Mouse (Mus musculus) inflammation-experienced regulatory T-cells (primary cell): ENCODE measurements around the gene Olfr1233. TPM values are rescaled to one million over a fixed set of nuclear protein-coding genes. Genes with fewer than 3 reads are reported as not detected.

ENCODE experiments used
- polyA plus RNA-seq, 2 experiments: library from polyadenylated mRNA; unstranded; fragments of 100-300 nt; shearing (Covaris generic); gene quantifications; one replicate each; pipeline ENCODE4 v1.2.1; 2017

Olfr1233 gene
- polyA plus RNA-seq = under 1 TPM; 0.06 to 0.67 TPM

DNA sequence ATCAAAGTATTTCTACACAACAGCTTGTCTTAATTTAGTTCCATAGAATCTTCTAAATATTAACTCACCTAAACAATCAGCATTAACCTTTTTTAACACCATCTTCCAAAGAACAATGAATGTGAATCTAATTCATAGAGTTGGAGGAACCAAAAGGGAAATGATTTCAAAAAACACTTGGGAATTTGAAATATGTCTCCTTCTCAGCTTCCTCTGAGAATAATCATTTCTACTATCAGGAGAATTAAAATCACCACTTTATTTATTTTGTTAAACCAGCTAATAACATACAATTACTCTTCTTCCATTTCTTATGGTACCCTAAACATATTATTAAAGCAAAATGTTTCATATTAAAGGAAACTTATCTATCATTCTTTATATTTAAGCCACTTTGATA is at the start of gene Olfr1233:
Olfr1233 (minus strand) TSS at position 101 of the 400 bp plus-strand sequence.

DNA sequence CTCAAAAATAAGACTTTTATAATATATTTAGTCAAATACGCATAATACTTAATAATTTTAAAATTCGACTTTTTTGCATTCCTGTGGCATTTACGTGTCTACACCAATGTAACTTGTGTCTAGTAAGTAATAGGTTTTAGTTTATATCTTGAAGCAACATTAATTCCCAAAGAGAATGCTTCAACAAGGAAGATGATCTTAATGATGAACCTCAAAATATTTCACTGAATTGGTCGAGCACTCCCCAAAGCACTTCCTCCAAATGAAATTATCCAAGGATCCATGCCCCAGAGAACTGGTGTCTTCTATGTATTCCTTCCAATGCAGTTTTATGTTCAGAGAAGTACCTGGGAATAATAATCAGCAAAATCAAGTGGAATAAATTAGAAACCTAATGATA is 22.6 kb upstream of the Olfr1233 start, which contains the start of gene Olfr1234:
Olfr1234 (minus strand) TSS at position 101 of the 400 bp plus-strand sequence.

DNA sequence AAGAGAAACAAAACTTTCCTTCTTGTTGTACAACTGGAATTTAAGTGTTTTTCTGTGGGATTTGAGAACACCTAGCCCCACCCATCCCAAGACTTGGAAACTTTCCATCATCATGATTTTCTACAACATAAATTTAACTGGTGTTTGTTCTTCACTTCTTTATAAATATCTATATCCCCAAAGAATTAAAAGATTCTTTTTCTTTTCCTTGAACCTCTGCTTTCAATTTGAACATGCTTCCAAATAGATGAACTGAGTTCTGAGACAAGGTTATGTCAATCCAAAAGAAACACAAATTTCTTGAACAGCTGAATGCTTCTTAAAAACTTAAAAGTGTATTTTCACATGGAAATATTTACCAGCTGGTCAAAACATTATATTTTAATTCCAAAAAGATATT is 12.6 kb downstream of the Olfr1233 start, which contains the start of gene Olfr1232:
Olfr1232 (minus strand) TSS at position 101 of the 400 bp plus-strand sequence.

DNA sequence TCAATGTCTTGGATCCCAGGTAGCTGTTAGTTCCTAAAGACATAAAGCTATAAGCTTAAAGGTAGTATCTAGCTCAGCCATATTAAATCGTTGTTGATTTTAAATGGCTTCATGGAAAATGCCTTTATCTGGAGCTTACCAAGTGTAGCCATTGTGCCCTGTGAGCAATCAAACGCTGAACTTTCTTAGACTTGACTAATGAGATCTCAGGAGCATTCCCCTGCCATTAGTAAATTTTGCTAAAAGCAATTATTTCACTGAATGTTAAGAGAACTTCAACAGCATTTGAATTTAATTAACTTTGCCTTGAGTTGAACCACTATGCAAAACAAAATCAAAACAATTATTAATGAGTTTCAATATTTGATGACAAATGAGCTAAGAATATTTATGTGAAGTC is 35.2 kb downstream of the Olfr1233 start, which contains the start of gene Olfr1231:
Olfr1231 (minus strand) TSS at position 101 of the 400 bp plus-strand sequence.

DNA sequence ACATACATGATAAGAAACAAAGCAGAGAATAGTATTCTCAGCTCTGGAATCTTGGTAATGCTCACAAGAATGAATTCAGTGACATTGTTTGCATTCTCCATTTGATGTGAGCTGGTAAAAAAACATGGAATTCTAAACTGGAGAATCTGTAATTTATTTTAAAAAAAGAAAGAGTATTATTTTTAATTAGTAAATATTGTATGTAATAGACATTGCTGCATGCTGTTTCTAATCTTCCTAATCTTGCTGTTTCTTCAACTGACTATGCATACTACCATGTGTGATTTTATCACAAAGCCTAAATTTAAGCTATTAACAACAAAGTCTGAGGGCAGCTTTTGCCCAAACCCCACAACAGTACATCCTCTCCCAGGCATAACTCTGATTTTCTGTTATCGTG is 45.0 kb downstream of the Olfr1233 start, which contains the start of gene Olfr1230:
Olfr1230 (minus strand) TSS at position 101 of the 400 bp plus-strand sequence.

DNA sequence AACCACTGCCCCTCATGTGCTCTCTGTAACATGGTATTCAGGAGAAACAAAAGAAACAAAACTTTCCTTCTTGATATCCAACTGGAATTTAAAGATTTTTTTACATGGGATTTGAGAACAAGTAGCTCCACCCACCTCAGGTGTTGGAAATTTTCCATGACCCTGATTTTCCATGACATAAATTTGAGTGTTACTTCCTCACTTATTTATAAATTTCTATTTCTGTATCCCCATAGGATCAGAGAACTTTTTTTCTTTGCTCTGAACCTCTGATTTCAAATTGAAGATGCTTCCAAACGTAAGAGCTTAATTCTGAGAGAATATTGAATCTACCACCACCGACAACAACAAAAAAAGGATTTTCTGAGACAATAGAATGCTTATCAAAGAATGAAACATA is 54.3 kb downstream of the Olfr1233 start, which contains the start of gene Olfr1229:
Olfr1229 (minus strand) TSS at position 101 of the 400 bp plus-strand sequence.

Other genes starting within 250 kb of the Olfr1233 start
- under 1 TPM; 0.08 to 0.62 TPM for gene Olfr1220, start 235.6 kb downstream of the Olfr1233 start, polyA plus RNA-seq
- gene Olfr1221, start 225.1 kb downstream of the Olfr1233 start, polyA plus RNA-seq = not detected
- gene Olfr1222, start 209.3 kb downstream of the Olfr1233 start, polyA plus RNA-seq = not detected
- under 1 TPM in 1 of 2 experiments, not detected in 1; 0.30 TPM for gene Olfr1223, start 190.8 kb downstream of the Olfr1233 start, polyA plus RNA-seq
- gene Olfr1224-ps1, start 178.3 kb downstream of the Olfr1233 start, polyA plus RNA-seq = not detected
- under 1 TPM; 0.06 to 0.77 TPM for gene Olfr1225, start 167.7 kb downstream of the Olfr1233 start, polyA plus RNA-seq
- not detected for gene Olfr1226, start 142.3 kb downstream of the Olfr1233 start, polyA plus RNA-seq
- gene Olfr1228, start 88.3 kb downstream of the Olfr1233 start, polyA plus RNA-seq = 1 to 10 TPM in 1 of 2 experiments, under 1 TPM in 1; 0.42 to 1.1 TPM
- not detected for gene Olfr1229, start 54.4 kb downstream of the Olfr1233 start, polyA plus RNA-seq
- gene Olfr1230, start 45.1 kb downstream of the Olfr1233 start, polyA plus RNA-seq = not detected
- under 1 TPM in 1 of 2 experiments, not detected in 1; 0.34 TPM for gene Olfr1231, start 35.3 kb downstream of the Olfr1233 start, polyA plus RNA-seq
- not detected for gene Olfr1232, start 12.7 kb downstream of the Olfr1233 start, polyA plus RNA-seq
- under 1 TPM in 1 of 2 experiments, not detected in 1; 0.23 TPM for gene Olfr1234, start 22.5 kb upstream of the Olfr1233 start, polyA plus RNA-seq
- under 1 TPM in 1 of 2 experiments, not detected in 1; 0.11 TPM for gene Olfr1238, start 67.3 kb upstream of the Olfr1233 start, polyA plus RNA-seq
- not detected for gene Olfr1239, start 78.0 kb upstream of the Olfr1233 start, polyA plus RNA-seq
- not detected for gene Olfr1240, start 100.6 kb upstream of the Olfr1233 start, polyA plus RNA-seq
- not detected for gene Olfr1241, start 144.7 kb upstream of the Olfr1233 start, polyA plus RNA-seq
- gene Olfr1242, start 155.9 kb upstream of the Olfr1233 start, polyA plus RNA-seq = not detected
- not detected for gene Olfr1243, start 189.1 kb upstream of the Olfr1233 start, polyA plus RNA-seq
- under 1 TPM; 0.14 to 0.33 TPM for gene Olfr1245, start 236.0 kb upstream of the Olfr1233 start, polyA plus RNA-seq